Mouse (Mus musculus): ENCODE results near the gene Aar2.

GRCm38 (mm10) chr2:156563557-156563956 lies 16.2 kb downstream of the Aar2 start:
- no peak for TF ChIP-seq CTCF (IDR thresholded peaks at IDR 0.05; ENCODE audit: low read depth, low read length)
- TF ChIP-seq POLR2A (IDR thresholded peaks at IDR 0.05; ENCODE audit: insufficient read depth, low read length): no peak
- no peak for TF ChIP-seq EP300 (IDR thresholded peaks at IDR 0.05; ENCODE audit: insufficient read depth, low read depth, low read length)
